Mouse (Mus musculus): ENCODE results near the gene Manf. TPM values are rescaled to one million over a fixed set of nuclear protein-coding genes. Genes with fewer than 3 reads are reported as not detected.

The Manf gene
- total RNA-seq, 2 experiments from 2014 or later, result 130 to 147 TPM

- peak; percentile 86 to 87 for DNase-seq (ENCODE audit: low spot score in 2 of 2)
Measured at GRCm38 (mm10) chr9:106788812-106789321, 102.9 kb downstream of the Manf start, which contains the start of gene Rad54l2. Gene Rad54l2 (minus strand): TSS chr9:106789194.

Other genes with a start within 250 kb of the Manf start
- 10 to 100 TPM; 50.5 to 52.2 TPM for gene Grm2, start 235.9 kb downstream of the Manf start, total RNA-seq (2021)
- gene Tex264, start 206.1 kb downstream of the Manf start, total RNA-seq (2021), result 100 to 1,000 TPM in 1 of 2 experiments, 10 to 100 TPM in 1; 99.4 to 103 TPM
- 10 to 100 TPM; 15.7 to 16.6 TPM for gene Rad54l2, start 102.8 kb downstream of the Manf start, total RNA-seq (2021)
- gene Dcaf1, start 70.1 kb downstream of the Manf start, total RNA-seq (2021), result 10 to 100 TPM; 31.4 to 40.4 TPM
- 10 to 100 TPM; 56.2 to 60.2 TPM for gene Rbm15b, start 4.6 kb downstream of the Manf start, total RNA-seq (2021)